Mouse (Mus musculus) left cerebral cortex, postnatal 25 days (tissue): ENCODE measurements around the gene Rex1bd. TPM values are rescaled to one million over a fixed set of nuclear protein-coding genes. Genes with fewer than 3 reads are reported as not detected.

ENCODE experiments used
- DNase-seq, 2 experiments: peaks; one replicate each; pipeline ENCODE4 v3.0.0; 2022; ENCODE audit warnings: low spot score in 2 of 2, mixed read lengths in 1 of 2
- intact Hi-C: fragments of 180-260 bp; cut with DNase I; formaldehyde crosslinking; loops from one replicate; pipeline ENCODE4 v1.15.1; 2025
- total RNA-seq, 2 experiments: library from RNA; stranded (reverse); gene quantifications; 2 replicates each; pipeline ENCODE4 v1.2.3; 2021

Rex1bd gene
- total RNA-seq: 100 to 1,000 TPM; 104 TPM

- intact Hi-C loops: loop anchor here (5.0 kb wide), 1 partner anchor 154 kb away; the partner anchor contains the start of gene Upf1
- DNase-seq: peak; percentile 94 to 95
These were observed at the start of gene Rex1bd for GRCm38 (mm10) chr8:70506328-70507026. Gene Rex1bd (minus strand): TSS chr8:70506752.

DNA sequence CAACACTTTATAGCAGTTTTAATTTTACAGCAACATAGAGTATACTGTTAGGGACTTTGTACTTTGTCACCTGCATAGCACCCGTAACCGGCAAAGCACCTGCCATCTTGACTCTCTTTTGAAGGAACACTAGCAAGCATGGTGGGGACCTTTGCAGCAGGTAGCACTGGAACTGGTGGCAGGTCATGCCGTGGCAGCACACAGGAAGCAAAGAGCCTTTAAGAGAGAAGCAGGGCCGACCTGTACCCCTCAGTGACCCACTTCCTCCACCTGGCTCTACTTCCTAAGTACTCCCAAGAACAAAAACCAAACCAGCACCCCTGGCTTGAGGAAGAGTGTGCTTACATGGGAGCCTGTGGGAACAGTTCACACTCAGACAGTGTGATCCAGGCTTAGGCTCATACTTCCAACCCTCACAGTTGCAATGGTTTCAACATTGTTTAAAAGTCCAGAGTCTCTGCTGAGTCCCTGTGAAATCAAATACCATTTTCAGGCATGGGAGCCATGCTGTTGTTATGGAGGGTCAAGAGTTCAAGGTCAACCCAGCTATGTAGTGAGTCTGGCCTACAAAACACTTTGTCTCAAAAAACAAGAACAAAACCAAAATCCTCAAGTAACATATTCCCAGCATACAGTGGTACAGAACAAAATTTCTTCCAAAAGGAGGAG, 48.7 kb upstream of the Rex1bd start:
- DNase-seq: no peak
- intact Hi-C loops: no loop called here

DNA sequence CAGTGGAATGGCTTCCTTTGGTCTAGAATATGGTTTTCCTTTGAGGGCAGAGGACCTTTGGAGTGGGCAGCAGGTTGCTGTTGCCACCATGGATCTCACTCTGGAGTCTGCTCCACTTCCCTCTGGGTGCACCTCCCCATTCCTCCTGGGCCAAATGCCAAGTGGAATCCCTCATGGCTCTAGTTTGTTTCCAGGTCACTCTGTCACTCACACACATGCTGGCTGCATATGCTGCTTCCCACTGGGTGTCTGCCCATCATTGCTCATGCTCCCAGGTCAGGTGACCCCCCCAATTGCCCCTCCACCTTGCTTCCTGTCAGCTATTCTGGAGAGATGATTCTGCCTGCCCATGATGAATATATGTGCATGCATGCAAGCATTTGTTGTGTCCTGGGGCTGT, 47.2 kb upstream of the Rex1bd start:
- peak in 1 of 2 experiments; percentile 39 for DNase-seq
- intact Hi-C loops: no loop called here

GRCm38 (mm10) chr8:70552836-70553235, 46.3 kb upstream of the Rex1bd start:
- DNase-seq: no peak
- intact Hi-C loops: no loop called here

DNA sequence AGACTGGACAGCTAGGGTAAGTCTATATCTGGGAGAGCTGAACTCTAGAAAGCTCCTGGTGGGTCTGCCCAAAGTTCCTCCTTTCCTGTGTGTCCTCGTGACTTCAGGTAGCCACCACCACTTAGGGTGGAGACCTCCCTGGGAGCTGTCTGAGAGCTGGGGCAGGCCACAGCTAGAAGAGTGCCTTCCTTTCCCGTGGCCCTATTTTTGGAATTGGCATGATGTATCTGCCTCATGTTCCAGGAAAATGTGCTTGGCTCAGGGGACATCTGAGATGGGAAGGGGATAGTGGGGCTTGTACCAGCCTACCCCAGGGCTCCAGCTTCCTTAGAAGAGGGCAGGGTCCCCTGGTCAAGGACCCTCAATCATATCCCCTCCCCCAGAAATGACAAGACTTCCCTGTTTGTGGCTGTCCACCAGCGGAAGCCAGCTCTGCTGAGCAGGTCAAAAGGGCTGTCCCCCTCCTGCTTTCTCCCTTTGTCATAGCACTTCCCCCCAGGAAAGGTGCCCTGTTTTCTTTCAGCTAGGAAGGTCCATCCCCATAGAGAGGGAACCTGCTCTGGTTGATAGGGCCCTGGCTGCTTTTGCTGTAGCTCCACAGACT, 45.1 kb upstream of the Rex1bd start:
- DNase-seq: no peak
- intact Hi-C loops: no loop called here

DNA sequence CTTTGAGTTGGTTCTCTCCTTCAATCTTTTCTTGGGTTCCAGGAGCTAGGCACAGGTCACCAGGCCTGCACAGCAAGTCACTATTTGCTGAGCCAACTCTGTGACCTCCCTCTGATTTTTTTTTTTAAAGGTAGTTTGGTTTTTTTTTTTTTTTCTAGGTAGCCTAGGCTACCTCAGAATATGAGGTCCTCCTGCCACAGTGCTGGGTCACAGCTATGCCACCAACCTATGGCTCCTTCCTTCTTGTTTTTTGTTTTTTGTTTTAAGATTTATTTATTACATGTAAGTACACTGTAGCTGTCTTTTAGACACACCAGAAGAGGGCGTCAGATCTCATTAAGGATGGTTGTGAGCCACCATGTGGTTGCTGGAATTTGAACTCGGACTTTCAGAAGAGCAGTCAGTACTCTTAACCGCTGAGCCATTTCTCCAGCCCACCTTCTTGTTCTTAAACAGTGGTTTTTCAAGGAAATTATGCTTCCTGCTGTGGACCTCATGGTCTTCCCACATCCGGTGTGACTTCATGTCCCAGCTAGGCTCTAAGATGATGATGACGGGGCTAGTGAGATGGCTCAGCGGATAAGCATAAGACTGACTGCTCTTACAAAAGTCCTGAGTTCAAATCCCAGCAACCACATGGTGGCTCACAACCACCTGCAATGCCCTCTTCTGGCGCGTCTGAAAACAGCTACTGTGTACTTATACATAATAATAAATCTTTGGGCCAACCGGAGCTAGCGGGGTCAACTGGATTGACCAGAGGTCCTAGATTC, 43.0 kb upstream of the Rex1bd start:
- no peak for DNase-seq
- intact Hi-C loops: loop anchor here (10.0 kb wide), 1 partner anchor 205 kb away; the partner anchor contains the start of gene Rab3a

GRCm38 (mm10) chr8:70547762-70548161, 41.2 kb upstream of the Rex1bd start:
- intact Hi-C loops: loop anchor here (10.0 kb wide), 1 partner anchor 207 kb away; the partner anchor contains the start of gene Rab3a
- DNase-seq: no peak

DNA sequence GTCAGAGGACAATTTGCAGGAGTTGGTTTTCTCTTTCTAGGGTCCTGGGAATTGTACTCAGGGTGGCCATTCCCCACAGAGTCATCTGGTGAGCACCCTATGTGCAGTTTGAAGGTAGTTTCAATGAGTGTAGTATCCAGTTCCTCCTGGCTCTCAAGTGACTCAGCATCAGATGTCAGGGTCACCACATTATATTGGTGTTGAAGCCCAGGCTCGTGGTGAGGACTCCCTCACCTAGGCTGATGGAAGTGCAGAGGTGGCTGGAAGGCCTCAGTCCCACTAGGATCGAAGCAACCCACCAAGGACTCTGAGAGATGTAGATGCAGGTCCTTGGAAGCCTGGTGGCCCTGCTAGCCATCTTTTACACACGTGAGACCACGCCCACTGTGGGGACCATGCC, 39.9 kb upstream of the Rex1bd start:
- intact Hi-C loops: loop anchor here (10.0 kb wide), 1 partner anchor 208 kb away; the partner anchor contains the start of gene Rab3a
- no peak for DNase-seq

GRCm38 (mm10) chr8:70544200-70544687, 37.7 kb upstream of the Rex1bd start:
- intact Hi-C loops: loop anchor here (10.0 kb wide), 1 partner anchor 211 kb away; the partner anchor contains the start of gene Rab3a
- no peak for DNase-seq

DNA sequence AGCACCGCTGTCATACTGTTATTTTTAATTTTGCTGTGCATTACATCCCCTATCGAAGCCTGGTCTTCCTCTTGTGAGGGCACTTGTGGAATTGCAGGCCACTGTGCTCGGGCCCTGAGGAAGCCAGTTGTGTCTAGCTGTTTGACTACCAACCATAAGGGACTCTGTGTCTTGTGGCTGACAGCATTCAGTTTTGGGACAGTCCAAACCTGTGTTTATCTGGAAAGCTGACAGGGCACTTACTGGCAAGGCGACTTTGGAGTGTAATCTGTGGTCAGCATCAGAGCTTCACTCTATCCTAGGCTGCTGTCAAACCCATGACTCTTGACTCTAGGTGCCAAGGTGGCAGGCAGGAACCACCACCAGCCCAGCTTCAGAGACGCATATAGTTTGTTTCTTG, 34.5 kb upstream of the Rex1bd start:
- no peak for DNase-seq
- intact Hi-C loops: loop anchor here (10.0 kb wide), 1 partner anchor 214 kb away; the partner anchor contains the start of gene Rab3a

DNA sequence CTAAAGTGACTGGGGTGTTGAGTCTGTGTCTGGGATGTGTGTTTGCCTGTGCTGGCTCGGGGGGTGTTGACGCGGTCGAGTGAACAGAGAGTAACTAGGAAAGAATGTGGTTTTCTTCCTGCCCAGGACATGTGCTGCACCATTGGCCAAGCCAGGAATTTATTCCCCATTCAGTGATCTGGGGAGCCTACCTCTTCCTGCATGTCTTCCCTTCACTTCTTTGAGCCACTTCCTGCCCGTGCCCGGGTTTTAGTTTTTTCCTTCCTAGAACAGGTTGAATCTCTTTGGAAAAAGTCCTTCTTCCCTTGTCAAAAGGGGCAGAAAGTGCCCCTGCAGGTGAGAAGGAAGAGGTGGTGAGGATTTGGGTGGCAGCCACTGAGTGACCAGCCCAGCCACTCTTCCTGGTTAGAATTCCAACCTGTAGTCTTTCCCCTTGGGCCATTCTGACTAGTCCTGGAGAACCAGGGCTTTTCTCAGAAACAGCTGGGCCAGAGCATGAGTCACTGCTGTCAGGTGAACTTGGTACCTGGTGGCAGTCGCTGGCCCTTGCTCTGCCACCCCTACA, 34.0 kb upstream of the Rex1bd start:
- intact Hi-C loops: loop anchor here (10.0 kb wide), 1 partner anchor 214 kb away; the partner anchor contains the start of gene Rab3a

GRCm38 (mm10) chr8:70540013-70540506, 33.5 kb upstream of the Rex1bd start:
- intact Hi-C loops: loop anchor here (10.0 kb wide), 1 partner anchor 215 kb away; the partner anchor contains the start of gene Rab3a
- DNase-seq: no peak

More for the DNA sequence above, 34.0 kb upstream of the Rex1bd start:
- no peak for DNase-seq

- peak; percentile 100 for DNase-seq
- intact Hi-C loops: no loop called here
These were observed 32.7 kb upstream of the Rex1bd start, which contains the start of gene Ell for GRCm38 (mm10) chr8:70539077-70539813. Gene Ell (plus strand): TSS chr8:70539457.

DNA sequence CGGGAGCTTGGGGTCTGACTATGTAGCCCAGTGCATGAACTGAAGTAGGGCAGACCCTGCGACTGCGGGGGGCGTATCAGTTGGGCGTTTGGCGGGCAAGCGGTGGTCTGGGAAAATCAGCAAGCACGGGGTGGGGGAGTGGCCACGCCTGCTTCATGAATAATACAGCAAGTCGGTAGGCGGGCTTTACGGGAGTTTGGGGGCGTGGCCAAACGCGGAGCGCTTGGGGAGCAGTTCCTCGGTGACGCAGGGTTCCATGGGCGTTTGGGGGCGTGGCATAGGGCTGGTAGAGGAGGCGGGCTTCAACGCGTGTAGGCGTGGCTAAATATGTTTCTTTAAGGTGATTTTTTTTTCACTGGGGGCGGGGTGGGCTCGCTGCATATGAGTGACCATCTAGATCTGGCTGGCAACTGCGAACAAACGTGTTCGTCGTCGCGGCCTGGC, 32.1 kb upstream of the Rex1bd start:
- intact Hi-C loops: no loop called here
- DNase-seq: peak; percentile 99 to 100

GRCm38 (mm10) chr8:70538024-70538579, 31.6 kb upstream of the Rex1bd start:
- intact Hi-C loops: no loop called here

GRCm38 (mm10) chr8:70535701-70536100, 29.1 kb upstream of the Rex1bd start:
- intact Hi-C loops: no loop called here
- no peak for DNase-seq

More at GRCm38 (mm10) chr8:70538024-70538579, 31.6 kb upstream of the Rex1bd start:
- DNase-seq: no peak

- intact Hi-C loops: no loop called here
These were observed 28.7 kb upstream of the Rex1bd start for GRCm38 (mm10) chr8:70535221-70535620.

DNA sequence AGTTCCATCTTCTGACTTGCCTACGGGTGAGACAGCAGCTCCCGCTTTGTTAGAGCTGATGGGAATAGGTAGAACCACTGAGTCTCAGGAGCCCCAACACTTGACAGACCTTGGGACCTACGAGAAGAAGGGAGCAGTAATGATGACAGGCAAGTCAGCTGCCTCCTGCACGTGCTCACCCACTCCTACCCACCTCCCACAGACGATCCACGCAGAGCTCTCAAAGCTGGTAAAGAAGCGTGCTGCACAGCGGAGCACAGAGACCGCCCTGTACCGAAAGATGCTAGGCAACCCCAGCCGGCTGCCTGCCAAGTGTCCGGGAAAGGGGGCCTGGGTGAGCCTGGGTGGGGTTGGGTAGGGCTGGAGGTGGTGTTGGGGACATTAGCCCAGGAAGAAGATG, 27.7 kb upstream of the Rex1bd start:
- intact Hi-C loops: no loop called here
- peak in 1 of 2 experiments; percentile 49 for DNase-seq

More at GRCm38 (mm10) chr8:70535221-70535620, 28.7 kb upstream of the Rex1bd start:
- peak in 1 of 2 experiments; percentile 53 for DNase-seq
